Mouse (Mus musculus): Measurements from ENCODE around the gene Dnah14.

DNA sequence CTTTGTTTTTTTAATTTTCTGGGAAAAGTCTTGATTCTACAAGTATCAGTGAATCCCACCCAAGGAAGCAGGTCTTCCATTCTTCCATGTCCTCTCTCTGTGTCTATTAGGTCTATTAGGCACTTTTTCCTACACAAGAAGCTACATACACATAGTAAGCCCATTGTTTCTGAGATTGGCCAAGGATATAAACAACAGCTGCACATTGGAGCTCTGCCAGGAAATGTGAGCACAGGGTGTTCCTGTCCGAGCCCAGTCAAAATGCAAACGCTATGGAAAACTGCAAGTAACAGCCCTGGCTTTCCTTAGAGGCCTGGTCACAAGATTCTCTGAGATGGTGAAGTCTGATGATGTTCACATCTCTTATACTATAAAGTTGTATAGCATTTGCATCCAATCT, 217.2 kb downstream of the Dnah14 start:
- no peak for TF ChIP-seq POLR2A (IDR thresholded peaks at IDR 0.05; ENCODE audit: borderline replicate concordance, extremely low read depth, insufficient read depth, insufficient read length, poor library complexity, severe bottlenecking)
- no peak for TF ChIP-seq CTCF (IDR thresholded peaks at IDR 0.05; ENCODE audit: borderline replicate concordance, extremely low read depth, insufficient read depth, insufficient read length)
